Mouse (Mus musculus) spleen, adult 2 months (tissue): Measurements from ENCODE around the gene Dcaf10. TPM values are rescaled to one million over a fixed set of nuclear protein-coding genes. Genes with fewer than 3 reads are reported as not detected.
"Not testable (repeated sequence)": the region's sequence is repeated elsewhere in the genome, so short reads cannot be mapped to it uniquely, and the experiment has no call there.

Experiments
- DNase-seq, 2 experiments: peaks; one replicate each; pipeline versions ENCODE4 v3.0.0 to v3.0.0-alpha.2; 2012 to 2021; ENCODE audit warnings: low spot score in 2 of 2, low read depth in 1 of 2
- H3K27ac ChIP-seq: fragments of 200-500 bp; 2 replicates; pipeline ENCODE4 v1.5.1; 2012; ENCODE audit warnings: low read length, inconsistent platforms; ENCODE audit not compliant: insufficient read depth
- H3K27me3 ChIP-seq: fragments of 200-500 bp; 2 replicates; pipeline ENCODE4 v1.6.1; 2012; ENCODE audit warnings: mild to moderate bottlenecking, moderate library complexity, low read length, inconsistent platforms; ENCODE audit not compliant: control insufficient read depth, insufficient read depth
- H3K36me3 ChIP-seq: fragments of 200-500 bp; 2 replicates; pipeline ENCODE4 v1.6.1; 2012; ENCODE audit warnings: mild to moderate bottlenecking, low read length, inconsistent platforms; ENCODE audit not compliant: control insufficient read depth, insufficient read depth
- H3K4me1 ChIP-seq: fragments of 200-500 bp; 2 replicates; pipeline ENCODE4 v1.6.1; 2011; ENCODE audit warnings: inconsistent platforms; ENCODE audit not compliant: control insufficient read depth, insufficient read depth, insufficient read length
- H3K4me3 ChIP-seq: fragments of 200-500 bp; 2 replicates; pipeline ENCODE4 v1.5.1; 2011; ENCODE audit warnings: mild to moderate bottlenecking, inconsistent platforms; ENCODE audit not compliant: insufficient read depth, insufficient read length; ENCODE audit errors: extremely low read depth
- CTCF ChIP-seq: fragments of 200-500 bp; IDR thresholded peaks from 2 replicates; pipeline ENCODE4 v1.5.1; 2011; ENCODE audit warnings: mild to moderate bottlenecking, inconsistent platforms; ENCODE audit not compliant: insufficient read depth, insufficient read length, insufficient replicate concordance; ENCODE audit errors: extremely low read depth
- POLR2A ChIP-seq: fragments of 200-500 bp; IDR thresholded peaks from 2 replicates; pipeline ENCODE4 v1.6.1; 2011; ENCODE audit warnings: low read depth, low read length, inconsistent platforms
- WGBS: fragments of 180-500 bp; shearing (Covaris S2); methylation state at CpG from one replicate; pipeline ENCODE4 v1.1.7; 2018; 5-methylcytosine and 5-hydroxymethylcytosine counted together
- polyA plus RNA-seq: library from polyadenylated mRNA; depleted of rRNA; stranded (reverse); fragments of >200 nt; gene quantifications from 2 replicates; pipeline ENCODE4 v1.2.3, GENCODE M21; 2012

Dcaf10 gene
- polyA plus RNA-seq, 1 experiment: 9.6 TPM

GRCm38 (mm10) chr4:45392572-45392971 is 50.7 kb downstream of the Dcaf10 start:
- Histone ChIP-seq H3K27ac (no peak overlapping the region), H3K4me3 (no peak overlapping the region), H3K4me1 (peaks cover 2% of the 10 kb centered on the region; the same call in 1 of the 2 replicates), H3K36me3 (0 out of 2 replicates have a peak, but pooled peaks cover 2% of the 10 kb centered on the region), H3K27me3 (no peaks in the 10 kb centered on the region)
- DNase-seq: no peak
- TF ChIP-seq CTCF: no peak
- WGBS: 66% methylated on average over 11 of the region's 11 CpGs

- no peaks in the 10 kb centered on the region for H3K27me3 ChIP-seq
- no peak overlapping the region for H3K27ac ChIP-seq
- WGBS: 25% methylated on average over 8 of the region's 8 CpGs
- H3K36me3 ChIP-seq: peaks cover 4% of the 10 kb centered on the region
- TF ChIP-seq CTCF (no peak), POLR2A (no peak)
- H3K4me1 ChIP-seq: peaks cover 2% of the 10 kb centered on the region; the same call in 1 of the 2 replicates
- no peak for DNase-seq
- no peak overlapping the region for H3K4me3 ChIP-seq
Observed at GRCm38 (mm10) chr4:45392994-45393393, 51.1 kb downstream of the Dcaf10 start.

DNA sequence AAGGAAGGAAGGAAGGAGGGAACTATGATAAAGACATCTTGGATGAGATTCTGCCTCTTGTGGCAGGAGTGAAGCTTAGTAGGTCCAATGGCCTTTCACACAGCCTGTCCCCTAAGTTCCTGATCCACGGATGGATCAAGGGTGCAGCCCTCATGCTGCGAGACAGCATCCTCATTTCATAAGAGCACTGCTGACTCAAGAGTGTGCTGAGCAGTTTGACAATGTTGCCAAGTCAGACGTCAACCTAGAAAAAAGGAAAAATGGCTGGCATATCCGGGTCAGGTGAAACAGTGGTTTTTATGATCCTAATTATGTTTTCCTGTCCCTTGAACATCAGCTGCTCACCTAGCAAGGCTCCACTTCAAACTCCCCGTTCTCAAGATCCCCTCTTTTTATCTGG is 51.8 kb downstream of the Dcaf10 start:
- WGBS: 70% methylated on average over 5 of the region's 5 CpGs
- no peak for DNase-seq
- Histone ChIP-seq H3K27me3 (no peaks in the 10 kb centered on the region), H3K4me3 (no peak overlapping the region), H3K4me1 (peaks cover 4% of the 10 kb centered on the region; the same call in 1 of the 2 replicates), H3K36me3 (peaks cover 7% of the 10 kb centered on the region), H3K27ac (no peak overlapping the region)
- TF ChIP-seq POLR2A (no peak), CTCF (no peak)

GRCm38 (mm10) chr4:45396211-45396610 is 54.3 kb downstream of the Dcaf10 start:
- peaks cover 19% of the 10 kb centered on the region for H3K36me3 ChIP-seq
- not testable (repeated sequence) for H3K27ac ChIP-seq, H3K4me3 ChIP-seq, H3K4me1 ChIP-seq, DNase-seq, H3K27me3 ChIP-seq
- WGBS: 10% methylated on average over 6 of the region's 6 CpGs

GRCm38 (mm10) chr4:45398315-45398714 is 56.4 kb downstream of the Dcaf10 start:
- WGBS: 74% methylated on average over 5 of the region's 5 CpGs
- not testable (repeated sequence) for H3K27me3 ChIP-seq, DNase-seq, H3K4me3 ChIP-seq, H3K27ac ChIP-seq, H3K4me1 ChIP-seq
- peaks cover 19% of the 10 kb centered on the region for H3K36me3 ChIP-seq

- Histone ChIP-seq H3K4me1 (peaks cover 4% of the 10 kb centered on the region), H3K27me3 (no peaks in the 10 kb centered on the region), H3K4me3 (no peak overlapping the region), H3K27ac (no peak overlapping the region), H3K36me3 (peaks cover 19% of the 10 kb centered on the region)
- WGBS: 97% methylated on average over 45 of the region's 45 CpGs
- TF ChIP-seq CTCF (no peak), POLR2A (no peak)
- DNase-seq: no peak
Observed at GRCm38 (mm10) chr4:45399421-45400210, 57.7 kb downstream of the Dcaf10 start.

DNA sequence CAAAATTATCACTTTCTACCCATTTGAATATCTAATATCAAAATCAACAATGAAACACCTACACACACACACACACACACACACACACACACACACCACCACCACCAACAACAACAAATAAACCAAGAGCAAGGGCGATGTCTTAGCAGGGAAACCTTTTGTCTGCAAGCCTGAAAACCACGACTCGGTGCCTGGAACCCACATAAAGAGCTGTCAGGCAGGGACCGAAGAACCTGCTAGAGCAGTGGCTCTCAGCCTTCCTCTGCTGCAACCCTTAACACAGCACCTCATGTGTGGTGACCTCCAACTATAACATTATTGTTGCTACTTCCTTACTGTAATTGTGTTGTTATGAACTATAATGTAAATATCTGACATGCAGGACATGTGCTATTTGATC is 60.4 kb downstream of the Dcaf10 start:
- DNase-seq: no peak
- no peaks in the 10 kb centered on the region for H3K27me3 ChIP-seq
- H3K4me3 ChIP-seq: no peak overlapping the region
- TF ChIP-seq CTCF (no peak), POLR2A (no peak)
- no peak overlapping the region for H3K27ac ChIP-seq
- H3K36me3 ChIP-seq: peaks cover 18% of the 10 kb centered on the region
- WGBS: 51% methylated on average over 4 of the region's 4 CpGs
- H3K4me1 ChIP-seq: peaks cover 2% of the 10 kb centered on the region
